Mouse (Mus musculus) heart, embryonic 15.5 days (tissue): ENCODE measurements around the gene Zfp827. TPM values are rescaled to one million over a fixed set of nuclear protein-coding genes. Genes with fewer than 3 reads are reported as not detected.
A peak's percentile ranks its signal among the peaks of the same experiment; 100 is the strongest.

ENCODE experiments used
- ATAC-seq: fragments of 200-750 bp; cut with Nextera tagmentation; replicated peaks from 2 replicates; pipeline ENCODE4 v1.8.0; 2017; ENCODE audit warnings: low read depth, moderate TSS enrichment; ENCODE audit not compliant: insufficient number of reproducible peaks, insufficient read depth, low FRiP score
- H3K27ac ChIP-seq: fragments of 300-500 bp; sonication (generic); 2 replicates; pipeline ENCODE4 v1.5.1; 2015; ENCODE audit warnings: mild to moderate bottlenecking, inconsistent platforms
- H3K27me3 ChIP-seq: fragments of 300-500 bp; sonication (generic); 2 replicates; pipeline ENCODE4 v1.6.1; 2015; ENCODE audit warnings: inconsistent platforms
- H3K36me3 ChIP-seq: fragments of 300-500 bp; sonication (generic); 2 replicates; pipeline ENCODE4 v1.6.1; 2015; ENCODE audit warnings: mild to moderate bottlenecking, inconsistent platforms
- H3K4me1 ChIP-seq: fragments of 300-500 bp; sonication (generic); replicated peaks from 2 replicates; pipeline ENCODE4 v1.6.1; 2015; ENCODE audit warnings: inconsistent platforms
- H3K4me2 ChIP-seq: fragments of 300-500 bp; sonication (generic); 2 replicates; pipeline ENCODE4 v1.6.1; 2015; ENCODE audit warnings: inconsistent platforms, mild to moderate bottlenecking, moderate library complexity
- H3K4me3 ChIP-seq: fragments of 300-500 bp; sonication (generic); 2 replicates; pipeline ENCODE4 v1.5.1; 2015; ENCODE audit warnings: mild to moderate bottlenecking, inconsistent platforms
- H3K9ac ChIP-seq: fragments of 300-500 bp; sonication (generic); 2 replicates; pipeline ENCODE4 v1.6.1; 2015; ENCODE audit warnings: mild to moderate bottlenecking, inconsistent platforms
- H3K9me3 ChIP-seq: fragments of 300-500 bp; sonication (generic); replicated peaks from 2 replicates; pipeline ENCODE4 v1.6.1; 2016; ENCODE audit warnings: inconsistent platforms
- WGBS: fragments of 180-500 bp; shearing (Covaris S2); methylation state at CpG from one replicate; pipeline ENCODE4 v1.1.7; 2015; ENCODE audit warnings: mixed read lengths; 5-methylcytosine and 5-hydroxymethylcytosine counted together
- polyA plus RNA-seq: library from polyadenylated mRNA; unstranded; fragments of >200 nt; fragmentation: Nextera tagmentation; extraction: Ambion mirVana; gene quantifications from 2 replicates; pipeline ENCODE4 v1.2.1, GENCODE M21; 2015

Zfp827 gene
- 5.4 and 6.3 TPM in 2 replicates for polyA plus RNA-seq

- no peaks in the 10 kb centered on the region for H3K36me3 ChIP-seq
- peak within 1 kb of the TSS; percentile 75 for H3K4me2 ChIP-seq
- H3K4me3 ChIP-seq = peak within 1 kb of the TSS; percentile 95
- WGBS = under 1% methylated on average over 30 of the region's 32 CpGs
- peak; percentile 14 for ATAC-seq
- peak within 1 kb of the TSS; percentile 99 for H3K9ac ChIP-seq
- H3K4me1 ChIP-seq = peaks cover 17% of the 10 kb centered on the region
- H3K27ac ChIP-seq = peak within 1 kb of the TSS; percentile 100
- no peaks in the 10 kb centered on the region for H3K9me3 ChIP-seq
- no peaks in the 10 kb centered on the region for H3K27me3 ChIP-seq
Observed at GRCm38 (mm10) chr8:79027977-79028487, at the start of gene Zfp827. Zfp827 (plus strand) TSS chr8:79028437.

GRCm38 (mm10) chr8:79004341-79004740, 23.9 kb upstream of the Zfp827 start:
- H3K4me1 ChIP-seq = no peaks in the 10 kb centered on the region
- H3K27ac ChIP-seq = no peak overlapping the region
- no peaks in the 10 kb centered on the region for H3K9me3 ChIP-seq
- H3K4me3 ChIP-seq = no peak overlapping the region
- no peak overlapping the region for H3K4me2 ChIP-seq
- no peaks in the 10 kb centered on the region for H3K27me3 ChIP-seq
- no peak for ATAC-seq
- no peaks in the 10 kb centered on the region for H3K36me3 ChIP-seq
- H3K9ac ChIP-seq = no peak overlapping the region

GRCm38 (mm10) chr8:79015061-79015460, 13.2 kb upstream of the Zfp827 start:
- no peaks in the 10 kb centered on the region for H3K4me1 ChIP-seq
- H3K4me2 ChIP-seq = no peak overlapping the region
- 73% methylated on average over 5 of the region's 5 CpGs for WGBS
- H3K27ac ChIP-seq = no peak overlapping the region
- no peaks in the 10 kb centered on the region for H3K9me3 ChIP-seq
- H3K27me3 ChIP-seq = no peaks in the 10 kb centered on the region
- no peak for ATAC-seq
- no peaks in the 10 kb centered on the region for H3K36me3 ChIP-seq
- H3K9ac ChIP-seq = no peak overlapping the region
- H3K4me3 ChIP-seq = no peak overlapping the region

GRCm38 (mm10) chr8:79016076-79016475, 12.2 kb upstream of the Zfp827 start:
- 83% methylated on average over 4 of the region's 4 CpGs for WGBS
- Histone ChIP-seq H3K27ac (no peak overlapping the region), H3K4me2 (no peak overlapping the region), H3K9ac (no peak overlapping the region), H3K4me1 (no peaks in the 10 kb centered on the region), H3K36me3 (no peaks in the 10 kb centered on the region), H3K4me3 (no peak overlapping the region), H3K9me3 (no peaks in the 10 kb centered on the region), H3K27me3 (no peaks in the 10 kb centered on the region)
- no peak for ATAC-seq

GRCm38 (mm10) chr8:79016583-79016982, 11.7 kb upstream of the Zfp827 start:
- no peak overlapping the region for H3K9ac ChIP-seq
- no peak overlapping the region for H3K27ac ChIP-seq
- no peak overlapping the region for H3K4me2 ChIP-seq
- ATAC-seq = no peak
- no peaks in the 10 kb centered on the region for H3K36me3 ChIP-seq
- no peaks in the 10 kb centered on the region for H3K27me3 ChIP-seq
- no peaks in the 10 kb centered on the region for H3K4me1 ChIP-seq
- no peak overlapping the region for H3K4me3 ChIP-seq
- no peaks in the 10 kb centered on the region for H3K9me3 ChIP-seq
- 61% methylated on average over 6 of the region's 6 CpGs for WGBS

- Histone ChIP-seq H3K4me1 (no peaks in the 10 kb centered on the region), H3K36me3 (no peaks in the 10 kb centered on the region), H3K4me3 (no peak overlapping the region), H3K9ac (no peak overlapping the region), H3K27me3 (no peaks in the 10 kb centered on the region), H3K27ac (no peak overlapping the region), H3K4me2 (no peak overlapping the region), H3K9me3 (no peaks in the 10 kb centered on the region)
- 96% methylated on average over 1 of the region's 1 CpGs for WGBS
- ATAC-seq = no peak
Observed at GRCm38 (mm10) chr8:79023922-79024321, 4.3 kb upstream of the Zfp827 start.

GRCm38 (mm10) chr8:79027319-79027718, 918 bp upstream of the Zfp827 start:
- Histone ChIP-seq H3K4me3 (peak overlapping the region; percentile 95), H3K9ac (no peak overlapping the region; the same call in 1 of the 2 replicates), H3K27ac (peak overlapping the region; percentile 100; the same call in 1 of the 2 replicates), H3K9me3 (no peaks in the 10 kb centered on the region), H3K36me3 (no peaks in the 10 kb centered on the region), H3K27me3 (no peaks in the 10 kb centered on the region), H3K4me2 (peak overlapping the region; percentile 75), H3K4me1 (peaks cover 10% of the 10 kb centered on the region)
- WGBS = 33% methylated on average over 3 of the region's 3 CpGs
- ATAC-seq = no peak

GRCm38 (mm10) chr8:79028541-79029395, 531 bp downstream of the Zfp827 start:
- Histone ChIP-seq H3K9me3 (no peaks in the 10 kb centered on the region), H3K27ac (peak overlapping the region; percentile 100), H3K27me3 (no peaks in the 10 kb centered on the region), H3K4me3 (peak overlapping the region; percentile 95), H3K4me1 (peaks cover 24% of the 10 kb centered on the region), H3K4me2 (peak overlapping the region; percentile 75), H3K36me3 (no peaks in the 10 kb centered on the region), H3K9ac (peak overlapping the region; percentile 99)
- WGBS = under 1% methylated on average over 52 of the region's 56 CpGs
- no peak for ATAC-seq

GRCm38 (mm10) chr8:79029396-79030325, 1.4 kb downstream of the Zfp827 start:
- H3K9me3 ChIP-seq = no peaks in the 10 kb centered on the region
- under 1% methylated on average over 76 of the region's 99 CpGs for WGBS
- ATAC-seq = peak; percentile 78
- H3K27ac ChIP-seq = peak overlapping the region; percentile 100
- H3K4me2 ChIP-seq = peak overlapping the region; percentile 75
- no peaks in the 10 kb centered on the region for H3K36me3 ChIP-seq
- H3K4me3 ChIP-seq = peak overlapping the region; percentile 95
- peaks cover 25% of the 10 kb centered on the region for H3K4me1 ChIP-seq
- no peaks in the 10 kb centered on the region for H3K27me3 ChIP-seq
- peak overlapping the region; percentile 99 for H3K9ac ChIP-seq

- no peaks in the 10 kb centered on the region for H3K9me3 ChIP-seq
- peaks cover 25% of the 10 kb centered on the region for H3K4me1 ChIP-seq
- peak overlapping the region; percentile 95 for H3K4me3 ChIP-seq
- no peaks in the 10 kb centered on the region for H3K27me3 ChIP-seq
- ATAC-seq = peak; percentile 27
- H3K4me2 ChIP-seq = peak overlapping the region; percentile 75
- H3K27ac ChIP-seq = peak overlapping the region; percentile 100
- no peaks in the 10 kb centered on the region for H3K36me3 ChIP-seq
- peak overlapping the region; percentile 99 for H3K9ac ChIP-seq
- under 1% methylated on average over 56 of the region's 62 CpGs for WGBS
Observed at GRCm38 (mm10) chr8:79030326-79031265, 2.4 kb downstream of the Zfp827 start.
